Mouse (Mus musculus) forebrain, postnatal 0 days (tissue): ENCODE data around the gene Hpcal4. TPM values are rescaled to one million over a fixed set of nuclear protein-coding genes. Genes with fewer than 3 reads are reported as not detected.

Source experiments
- ATAC-seq: fragments of 200-750 bp; cut with Nextera tagmentation; 2 replicates; pipeline ENCODE4 v1.8.0; 2017; ENCODE audit warnings: mild to moderate bottlenecking, moderate library complexity
- DNase-seq: peaks from one replicate; pipeline ENCODE4 v3.0.0-alpha.2; 2015
- H3K27ac ChIP-seq: fragments of 300-500 bp; sonication (generic); 2 replicates; pipeline ENCODE4 v1.5.1; 2014; ENCODE audit warnings: low read depth, mild to moderate bottlenecking, antibody characterized with exemption, low read length, moderate library complexity, mixed read lengths
- H3K27me3 ChIP-seq: fragments of 300-500 bp; sonication (generic); 2 replicates; pipeline ENCODE4 v1.6.1; 2014; ENCODE audit warnings: mild to moderate bottlenecking, low read length, mixed read lengths; ENCODE audit not compliant: insufficient read depth
- H3K36me3 ChIP-seq: fragments of 300-500 bp; sonication (generic); 2 replicates; pipeline ENCODE4 v1.6.1; 2014; ENCODE audit warnings: mild to moderate bottlenecking, moderate library complexity; ENCODE audit not compliant: insufficient read depth
- H3K4me1 ChIP-seq: fragments of 300-500 bp; sonication (generic); 2 replicates; pipeline ENCODE4 v1.6.1; 2014; ENCODE audit warnings: antibody characterized with exemption; ENCODE audit not compliant: insufficient read depth
- H3K4me2 ChIP-seq: fragments of 300-500 bp; sonication (generic); 2 replicates; pipeline ENCODE4 v1.6.1; 2014; ENCODE audit warnings: low read depth, mild to moderate bottlenecking, moderate library complexity
- H3K4me3 ChIP-seq: fragments of 300-500 bp; sonication (generic); 2 replicates; pipeline ENCODE4 v1.5.1; 2014; ENCODE audit warnings: low read depth, low read length, mixed read lengths
- H3K9ac ChIP-seq: fragments of 300-500 bp; sonication (generic); 2 replicates; pipeline ENCODE4 v1.6.1; 2014; ENCODE audit warnings: mild to moderate bottlenecking
- H3K9me3 ChIP-seq: fragments of 300-500 bp; sonication (generic); 2 replicates; pipeline ENCODE4 v1.6.1; 2016; ENCODE audit warnings: low read length
- CTCF ChIP-seq: sonication (generic); IDR thresholded peaks from 2 replicates; pipeline ENCODE4 v1.5.1; 2016; ENCODE audit warnings: antibody characterized with exemption, control low read depth, low read depth
- WGBS: fragments of 180-500 bp; shearing (Covaris S2); extraction: QIAGEN DNeasy Blood & Tissue Kit; methylation state at CpG from one replicate; pipeline ENCODE4 v1.1.7; 2014; 5-methylcytosine and 5-hydroxymethylcytosine counted together
- polyA plus RNA-seq: library from polyadenylated mRNA; unstranded; fragments of >200 nt; fragmentation: Nextera tagmentation; extraction: Ambion mirVana; gene quantifications from 2 replicates; pipeline ENCODE4 v1.2.1, GENCODE M21; 2015
- total RNA-seq: library from RNA; depleted of rRNA; stranded (reverse); fragments of >200 nt; gene quantifications from 2 replicates; pipeline ENCODE4 v1.2.3, GENCODE M21; 2014

The Hpcal4 gene
- total and polyA plus RNA-seq, 2 experiments from 2014 or later = 58.5 to 78.1 TPM

- peak; percentile 47 for ATAC-seq
- TF ChIP-seq CTCF = no peak
Observed at GRCm38 (mm10) chr4:123201186-123202093, 18.4 kb downstream of the Hpcal4 start, which contains the start of gene Nt5c1a. Gene Nt5c1a (plus strand): TSS chr4:123201504.

GRCm38 (mm10) chr4:123202094-123202420 lies 19.0 kb downstream of the Hpcal4 start:
- WGBS = 22% methylated on average over 8 of the region's 8 CpGs
- H3K4me2 ChIP-seq = peak overlapping the region; percentile 88
- ATAC-seq (no peak), DNase-seq (no peak)
- TF ChIP-seq CTCF = no peak
- no peak overlapping the region for H3K9ac ChIP-seq
- peaks cover 10% of the 10 kb centered on the region for H3K4me1 ChIP-seq
- H3K27me3 ChIP-seq = no peaks in the 10 kb centered on the region
- no peak overlapping the region for H3K27ac ChIP-seq
- no peaks in the 10 kb centered on the region for H3K36me3 ChIP-seq
- H3K4me3 ChIP-seq = peak overlapping the region; percentile 43
- H3K9me3 ChIP-seq = no peaks in the 10 kb centered on the region

More at GRCm38 (mm10) chr4:123201186-123202093, 18.4 kb downstream of the Hpcal4 start, which contains the start of gene Nt5c1a:
- DNase-seq = peak; percentile 31
- Histone ChIP-seq H3K27me3 (no peaks in the 10 kb centered on the region), H3K9ac (peak within 1 kb of the TSS; percentile 49), H3K4me3 (peak within 1 kb of the TSS; percentile 43), H3K4me2 (peak within 1 kb of the TSS; percentile 88), H3K36me3 (no peaks in the 10 kb centered on the region), H3K9me3 (no peaks in the 10 kb centered on the region), H3K27ac (no peak within 1 kb of the TSS), H3K4me1 (peaks cover 10% of the 10 kb centered on the region)
- WGBS = 3% methylated on average over 58 of the region's 58 CpGs

- Histone ChIP-seq H3K27me3 (no peaks in the 10 kb centered on the region), H3K4me3 (no peak overlapping the region), H3K36me3 (no peaks in the 10 kb centered on the region), H3K9ac (no peak overlapping the region), H3K9me3 (no peaks in the 10 kb centered on the region), H3K27ac (no peak overlapping the region), H3K4me1 (no peaks in the 10 kb centered on the region), H3K4me2 (no peak overlapping the region)
- 73% methylated on average over 5 of the region's 5 CpGs for WGBS
- DNase-seq (no peak), ATAC-seq (no peak)
- TF ChIP-seq CTCF = no peak
Observed at GRCm38 (mm10) chr4:123207337-123207736, 24.3 kb downstream of the Hpcal4 start.

GRCm38 (mm10) chr4:123210996-123211395 lies 28.0 kb downstream of the Hpcal4 start:
- ATAC-seq (no peak), DNase-seq (no peak)
- H3K4me2 ChIP-seq = no peak overlapping the region
- 59% methylated on average over 8 of the region's 8 CpGs for WGBS
- no peaks in the 10 kb centered on the region for H3K9me3 ChIP-seq
- no peak overlapping the region for H3K9ac ChIP-seq
- no peak for TF ChIP-seq CTCF
- no peaks in the 10 kb centered on the region for H3K27me3 ChIP-seq
- 0 out of 2 replicates have a peak, but pooled peaks cover 7% of the 10 kb centered on the region for H3K4me1 ChIP-seq
- no peak overlapping the region for H3K4me3 ChIP-seq
- H3K27ac ChIP-seq = no peak overlapping the region
- no peaks in the 10 kb centered on the region for H3K36me3 ChIP-seq

DNA sequence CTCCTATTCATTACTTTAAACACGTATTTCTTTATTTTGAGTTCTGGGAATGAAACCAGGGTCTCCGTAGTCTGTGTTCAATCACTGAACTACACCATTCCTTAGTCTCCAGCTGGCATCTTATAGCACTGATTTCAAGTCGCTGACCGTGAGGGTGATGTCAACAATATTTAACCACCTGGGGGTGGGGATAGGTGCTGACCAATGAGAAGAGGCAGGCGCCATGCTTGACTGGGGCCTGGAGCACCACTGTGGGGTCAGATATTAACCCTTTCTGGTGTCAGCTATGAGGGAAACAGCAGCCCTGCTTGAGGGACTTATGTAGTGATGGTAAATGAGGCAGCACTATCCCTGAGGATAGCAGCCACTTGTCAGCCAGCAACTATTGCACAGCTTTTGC lies 28.4 kb downstream of the Hpcal4 start:
- no peak overlapping the region for H3K9ac ChIP-seq
- H3K27ac ChIP-seq = no peak overlapping the region
- no peaks in the 10 kb centered on the region for H3K9me3 ChIP-seq
- TF ChIP-seq CTCF = no peak
- H3K4me3 ChIP-seq = no peak overlapping the region
- no peak overlapping the region for H3K4me2 ChIP-seq
- DNase-seq (no peak), ATAC-seq (no peak)
- WGBS = 67% methylated on average over 5 of the region's 5 CpGs
- H3K4me1 ChIP-seq = 0 out of 2 replicates have a peak, but pooled peaks cover 7% of the 10 kb centered on the region
- no peaks in the 10 kb centered on the region for H3K27me3 ChIP-seq
- no peaks in the 10 kb centered on the region for H3K36me3 ChIP-seq

GRCm38 (mm10) chr4:123212330-123212729 lies 29.3 kb downstream of the Hpcal4 start:
- no peaks in the 10 kb centered on the region for H3K27me3 ChIP-seq
- peak overlapping the region; percentile 16; the same call in 1 of the 2 replicates for H3K27ac ChIP-seq
- no peak overlapping the region for H3K4me2 ChIP-seq
- H3K4me3 ChIP-seq = no peak overlapping the region
- 18% methylated on average over 2 of the region's 2 CpGs for WGBS
- no peak overlapping the region for H3K9ac ChIP-seq
- H3K36me3 ChIP-seq = no peaks in the 10 kb centered on the region
- peak; percentile 41 for DNase-seq
- no peaks in the 10 kb centered on the region for H3K9me3 ChIP-seq
- 0 out of 2 replicates have a peak, but pooled peaks cover 7% of the 10 kb centered on the region for H3K4me1 ChIP-seq
- peak; percentile 51 for ATAC-seq
- TF ChIP-seq CTCF = no peak

DNA sequence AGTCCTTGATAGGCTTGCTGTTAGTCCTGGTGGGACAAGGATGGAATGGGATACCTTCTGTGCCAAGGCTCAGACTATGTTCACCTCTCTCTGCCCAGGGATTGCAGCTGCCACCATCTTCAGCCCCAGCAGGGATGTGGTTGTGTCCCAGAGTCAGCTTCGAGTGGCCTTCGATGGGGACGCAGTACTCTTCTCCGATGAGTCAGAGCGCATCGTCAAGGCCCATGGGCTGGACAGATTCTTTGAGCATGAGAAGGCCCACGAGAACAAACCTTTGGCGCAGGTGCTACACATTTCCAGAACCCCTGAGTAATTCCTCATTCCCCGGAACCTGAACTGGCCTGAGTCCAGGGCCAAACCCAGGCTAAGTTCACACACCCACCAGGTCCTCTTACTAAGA lies 30.9 kb downstream of the Hpcal4 start:
- TF ChIP-seq CTCF = no peak
- Histone ChIP-seq H3K9me3 (no peaks in the 10 kb centered on the region), H3K4me2 (no peak overlapping the region), H3K27ac (no peak overlapping the region), H3K27me3 (no peaks in the 10 kb centered on the region), H3K4me1 (0 out of 2 replicates have a peak, but pooled peaks cover 7% of the 10 kb centered on the region), H3K9ac (no peak overlapping the region), H3K36me3 (no peaks in the 10 kb centered on the region), H3K4me3 (no peak overlapping the region)
- 93% methylated on average over 9 of the region's 9 CpGs for WGBS
- DNase-seq (no peak), ATAC-seq (no peak)
